Mouse (Mus musculus): ENCODE measurements around the gene Rce1. TPM values are rescaled to one million over a fixed set of nuclear protein-coding genes. Genes with fewer than 3 reads are reported as not detected.

Gene Rce1
- total and polyA plus RNA-seq, 2 experiments from 2014 or later = 48.9 to 77.1 TPM

DNA sequence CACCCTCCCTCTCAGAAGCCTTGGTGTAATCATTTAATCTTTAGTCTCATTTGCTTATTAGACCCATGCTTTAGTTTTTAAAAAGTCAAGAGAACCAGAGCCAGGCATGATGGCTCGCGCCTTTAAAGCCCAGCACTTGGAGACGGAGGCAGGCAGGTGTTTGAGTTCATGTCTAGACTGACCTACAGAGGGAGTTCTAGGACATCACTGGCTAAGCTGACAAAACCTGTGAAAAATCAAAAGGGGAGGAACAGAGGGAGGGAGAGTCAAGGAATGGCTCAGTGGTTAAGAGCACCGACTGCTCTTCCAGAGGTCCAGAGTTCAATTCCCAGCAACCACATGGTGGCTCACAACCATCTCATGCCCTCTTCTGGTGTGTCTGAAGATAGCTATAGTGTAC lies 10.5 kb upstream of the Rce1 start:
- no peak for ATAC-seq
- WGBS = 71% methylated on average over 4 of the region's 4 CpGs

DNA sequence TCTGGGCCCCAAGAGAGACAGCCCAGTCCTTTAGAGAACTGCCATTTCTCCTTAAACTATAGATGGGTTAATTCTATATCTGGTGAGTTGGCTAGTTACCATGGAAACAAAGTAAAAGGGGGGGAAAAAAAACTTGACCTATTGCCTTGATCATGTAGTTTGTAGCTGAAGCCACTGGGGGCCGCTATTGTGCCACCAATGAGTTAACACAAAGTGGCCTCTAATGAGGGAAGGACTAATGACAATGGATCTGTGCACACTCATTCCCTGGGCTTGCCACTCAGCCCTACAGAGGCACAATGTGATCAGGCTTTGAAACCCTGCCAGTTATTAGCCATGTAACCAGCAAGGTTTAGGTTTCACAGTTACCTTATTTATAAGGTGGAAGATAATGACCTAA lies 3.4 kb upstream of the Rce1 start:
- H3K4me2 ChIP-seq (ENCODE audit: low read depth, low read length) = no peak overlapping the region
- no peak overlapping the region for H3K9ac ChIP-seq (replicated peaks; ENCODE audit: low read length)
- peak overlapping the region; percentile 23; the same call in 1 of the 2 replicates for H3K27ac ChIP-seq
- WGBS = 0% methylated on average over 1 of the region's 1 CpGs
- no peaks in the 10 kb centered on the region for H3K9me3 ChIP-seq (ENCODE audit: low read length)
- no peak overlapping the region for H3K4me3 ChIP-seq (ENCODE audit: low read length)
- H3K27me3 ChIP-seq (ENCODE audit: insufficient read depth, low read length) = no peaks in the 10 kb centered on the region
- H3K4me1 ChIP-seq (ENCODE audit: insufficient read depth, low read length) = peaks cover 10% of the 10 kb centered on the region; the same call in 1 of the 2 replicates
- peak; percentile 90 for DNase-seq (ENCODE audit: low spot score)
- 0 out of 2 replicates have a peak, but pooled peaks cover 2% of the 10 kb centered on the region for H3K36me3 ChIP-seq (ENCODE audit: insufficient read depth, low read length)
- TF ChIP-seq CTCF (IDR thresholded peaks at IDR 0.05; ENCODE audit: low read depth) = peak; percentile 93
- peak; percentile 52; the same call in 1 of the 2 replicates for ATAC-seq

More for the DNA sequence above, 10.5 kb upstream of the Rce1 start:
- no peak overlapping the region for H3K4me2 ChIP-seq (ENCODE audit: low read depth, low read length)
- no peaks in the 10 kb centered on the region for H3K36me3 ChIP-seq (ENCODE audit: insufficient read depth, low read length)
- no peak overlapping the region for H3K27ac ChIP-seq
- H3K27me3 ChIP-seq (ENCODE audit: insufficient read depth, low read length) = no peaks in the 10 kb centered on the region
- peak; percentile 15; the same call in 1 of the 2 replicates for TF ChIP-seq CTCF (IDR thresholded peaks at IDR 0.05; ENCODE audit: low read depth)
- no peak for DNase-seq (ENCODE audit: low spot score)
- no peaks in the 10 kb centered on the region for H3K9me3 ChIP-seq (ENCODE audit: low read length)
- H3K4me3 ChIP-seq (ENCODE audit: low read length) = no peak overlapping the region
- H3K4me1 ChIP-seq (ENCODE audit: insufficient read depth, low read length) = no peaks in the 10 kb centered on the region
- H3K9ac ChIP-seq (replicated peaks; ENCODE audit: low read length) = no peak overlapping the region

GRCm38 (mm10) chr19:4625829-4626535 lies 541 bp upstream of the Rce1 start:
- Histone ChIP-seq H3K9me3 (ENCODE audit: low read length) (no peaks in the 10 kb centered on the region), H3K9ac (replicated peaks; ENCODE audit: low read length) (peak overlapping the region; percentile 81), H3K4me3 (ENCODE audit: low read length) (peak overlapping the region; percentile 85), H3K4me1 (ENCODE audit: insufficient read depth, low read length) (peaks cover 10% of the 10 kb centered on the region; the same call in 1 of the 2 replicates), H3K36me3 (ENCODE audit: insufficient read depth, low read length) (peaks cover 25% of the 10 kb centered on the region), H3K27ac (peak overlapping the region; percentile 95), H3K27me3 (ENCODE audit: insufficient read depth, low read length) (no peaks in the 10 kb centered on the region), H3K4me2 (ENCODE audit: low read depth, low read length) (peak overlapping the region; percentile 94)
- DNase-seq (ENCODE audit: low spot score) (no peak), ATAC-seq (peak; percentile 60)
- no peak for TF ChIP-seq CTCF (IDR thresholded peaks at IDR 0.05; ENCODE audit: low read depth)
- WGBS = 1% methylated on average over 35 of the region's 35 CpGs

DNA sequence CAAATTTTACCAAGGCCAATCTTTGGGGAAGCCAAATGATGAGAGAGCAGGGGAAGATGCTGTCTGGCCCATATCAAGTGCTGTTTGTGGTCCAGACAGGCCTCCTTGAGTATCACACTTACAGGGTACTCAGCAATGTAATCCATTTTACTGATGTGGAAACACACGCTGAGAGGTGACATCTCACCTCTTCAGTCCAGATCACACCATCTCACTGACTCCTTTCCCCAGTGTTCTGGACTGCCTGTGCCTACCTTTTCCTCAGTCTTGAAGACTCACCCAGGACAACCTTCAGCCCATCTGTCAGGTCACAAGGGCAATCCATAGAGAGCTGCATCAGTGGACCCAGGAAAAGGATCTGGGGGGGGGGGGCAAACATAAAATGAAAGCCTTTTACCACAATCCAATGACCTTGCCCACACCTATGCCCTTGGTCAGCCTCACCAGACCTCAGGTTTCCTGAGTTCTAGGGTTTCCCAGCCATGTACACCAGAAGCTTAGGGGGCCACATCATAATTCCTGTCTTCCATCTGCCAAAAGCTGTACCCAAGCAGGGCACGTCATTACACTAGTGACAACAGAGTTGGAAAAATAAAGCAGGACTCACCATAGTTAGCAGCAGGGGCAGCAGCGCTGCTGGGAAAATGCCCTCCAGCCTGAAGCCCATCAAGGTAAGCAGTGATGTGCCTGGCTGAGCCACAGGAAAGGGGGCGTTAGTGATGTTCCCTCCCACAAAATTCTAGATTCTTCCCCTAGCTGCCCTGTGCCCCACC lies 849 bp downstream of the Rce1 start:
- no peak for ATAC-seq
- H3K4me1 ChIP-seq (ENCODE audit: insufficient read depth, low read length) = peaks cover 10% of the 10 kb centered on the region; the same call in 1 of the 2 replicates

GRCm38 (mm10) chr19:4624006-4624405 lies 1.4 kb downstream of the Rce1 start:
- Histone ChIP-seq H3K27me3 (ENCODE audit: insufficient read depth, low read length) (no peaks in the 10 kb centered on the region), H3K4me1 (ENCODE audit: insufficient read depth, low read length) (peaks cover 10% of the 10 kb centered on the region; the same call in 1 of the 2 replicates), H3K27ac (no peak overlapping the region), H3K36me3 (ENCODE audit: insufficient read depth, low read length) (peaks cover 25% of the 10 kb centered on the region), H3K9ac (replicated peaks; ENCODE audit: low read length) (no peak overlapping the region), H3K9me3 (ENCODE audit: low read length) (no peaks in the 10 kb centered on the region), H3K4me3 (ENCODE audit: low read length) (no peak overlapping the region), H3K4me2 (ENCODE audit: low read depth, low read length) (no peak overlapping the region)
- DNase-seq (ENCODE audit: low spot score) (no peak), ATAC-seq (no peak)
- no peak for TF ChIP-seq CTCF (IDR thresholded peaks at IDR 0.05; ENCODE audit: low read depth)
- WGBS = 88% methylated on average over 12 of the region's 12 CpGs

More for the DNA sequence above, 849 bp downstream of the Rce1 start:
- DNase-seq (ENCODE audit: low spot score) = no peak
- Histone ChIP-seq H3K4me2 (ENCODE audit: low read depth, low read length) (peak overlapping the region; percentile 94), H3K9ac (replicated peaks; ENCODE audit: low read length) (peak overlapping the region; percentile 81), H3K9me3 (ENCODE audit: low read length) (no peaks in the 10 kb centered on the region), H3K27me3 (ENCODE audit: insufficient read depth, low read length) (no peaks in the 10 kb centered on the region), H3K4me3 (ENCODE audit: low read length) (peak overlapping the region; percentile 85), H3K27ac (peak overlapping the region; percentile 95), H3K36me3 (ENCODE audit: insufficient read depth, low read length) (peaks cover 25% of the 10 kb centered on the region)
- TF ChIP-seq CTCF (IDR thresholded peaks at IDR 0.05; ENCODE audit: low read depth) = no peak
- 22% methylated on average over 4 of the region's 4 CpGs for WGBS

DNA sequence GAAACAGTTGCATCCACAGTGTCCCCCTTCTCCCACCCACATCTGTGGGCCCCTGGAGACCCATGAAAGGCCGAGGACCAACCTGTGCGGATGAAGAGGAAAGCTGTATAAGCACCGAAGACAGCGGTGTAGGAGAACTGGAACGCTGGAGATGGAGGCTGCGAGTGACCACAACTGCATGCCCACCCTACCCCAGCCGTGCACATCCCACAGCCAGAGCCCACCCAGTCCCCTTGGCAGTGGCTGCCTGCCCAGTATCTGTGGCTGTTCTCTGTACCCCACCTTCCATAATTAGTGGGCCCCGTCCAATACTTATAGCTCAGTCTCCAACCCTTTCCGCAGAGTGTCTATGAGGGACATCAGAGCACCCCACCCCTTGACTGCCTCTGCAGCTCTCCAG lies 2.0 kb downstream of the Rce1 start:
- DNase-seq (ENCODE audit: low spot score) = no peak
- WGBS = 96% methylated on average over 9 of the region's 9 CpGs
- ATAC-seq = no peak
- Histone ChIP-seq H3K9ac (replicated peaks; ENCODE audit: low read length) (no peak overlapping the region), H3K27me3 (ENCODE audit: insufficient read depth, low read length) (no peaks in the 10 kb centered on the region), H3K27ac (no peak overlapping the region), H3K4me1 (ENCODE audit: insufficient read depth, low read length) (peaks cover 10% of the 10 kb centered on the region; the same call in 1 of the 2 replicates), H3K4me2 (ENCODE audit: low read depth, low read length) (no peak overlapping the region), H3K4me3 (ENCODE audit: low read length) (no peak overlapping the region), H3K36me3 (ENCODE audit: insufficient read depth, low read length) (peaks cover 25% of the 10 kb centered on the region), H3K9me3 (ENCODE audit: low read length) (no peaks in the 10 kb centered on the region)
- TF ChIP-seq CTCF (IDR thresholded peaks at IDR 0.05; ENCODE audit: low read depth) = no peak
